Mouse (Mus musculus) bone marrow macrophage, adult 2 months (primary cell): ENCODE results near the gene Smndc1.

ENCODE experiments used
- CTCF ChIP-seq: IDR thresholded peaks from 2 replicates; pipeline ENCODE4 v1.5.1; 2012; ENCODE audit warnings: low read depth, mild to moderate bottlenecking, low read length, moderate library complexity
- POLR2A ChIP-seq: IDR thresholded peaks from 2 replicates; pipeline ENCODE4 v1.6.1; 2012; ENCODE audit warnings: mild to moderate bottlenecking, low read depth, low read length, borderline replicate concordance

DNA sequence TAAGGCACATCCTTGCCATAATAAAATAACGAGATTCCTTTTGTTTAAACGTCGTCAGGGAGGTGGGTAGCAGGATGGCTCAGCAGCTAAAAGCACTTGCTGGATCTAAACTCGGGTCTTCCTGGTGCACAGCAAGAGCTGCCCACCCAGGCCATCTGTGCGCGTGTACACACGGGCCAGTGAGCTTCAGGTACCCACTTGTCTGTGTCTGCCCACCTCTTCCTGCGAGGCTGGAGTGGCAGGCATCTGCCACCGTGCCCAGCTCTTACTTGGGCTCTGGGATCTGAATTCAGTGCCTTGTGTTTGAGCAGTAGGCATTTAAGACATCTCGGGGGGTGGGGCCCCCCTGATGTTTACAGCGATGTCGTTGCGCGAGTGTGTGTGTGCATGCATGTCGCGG is 35.3 kb downstream of the Smndc1 start:
- TF ChIP-seq POLR2A (no peak), CTCF (no peak)
